8 mouse cellular contexts compared by ENCODE assay signal in genomic region chrX:12089353-12090081, GRCm38 (mm10).
DNase-seq lines count a peak whose midpoint lies in the region; ATAC-seq and TF ChIP-seq lines count a peak whose summit lies in the region.

No protein-coding gene starts in this region.

- H3K9ac ChIP-seq in intestine, embryonic 16.5 days (ENCODE audit: low read depth, low read length) = peak overlapping the region; percentile 80
- peak overlapping the region; percentile 17; the same call in 1 of the 2 replicates for H3K9ac ChIP-seq in liver, embryonic 13.5 days
- no peak overlapping the region for H3K9ac ChIP-seq in stomach, postnatal 0 days (ENCODE audit: low read length)

- no peaks in the 10 kb centered on the region for H3K9me3 ChIP-seq in intestine, embryonic 16.5 days (ENCODE audit: control insufficient read depth, low read length)
- H3K9me3 ChIP-seq in liver, embryonic 13.5 days (replicated peaks) = no peaks in the 10 kb centered on the region
- no peaks in the 10 kb centered on the region for H3K9me3 ChIP-seq in stomach, postnatal 0 days (ENCODE audit: control insufficient read depth, low read length)

- peaks cover 34% of the 10 kb centered on the region for H3K27me3 ChIP-seq in intestine, embryonic 16.5 days (replicated peaks; ENCODE audit: control insufficient read depth, insufficient read depth, low read length)
- peaks cover 100% of the 10 kb centered on the region for H3K27me3 ChIP-seq in liver, embryonic 13.5 days
- H3K27me3 ChIP-seq in stomach, postnatal 0 days (ENCODE audit: control insufficient read depth, insufficient read depth, low read length) = no peaks in the 10 kb centered on the region

- peak overlapping the region; percentile 67 for H3K4me3 ChIP-seq in brown adipose tissue, adult 24 weeks (ENCODE audit: insufficient read depth, low read depth, low read length)
- H3K4me3 ChIP-seq in intestine, embryonic 16.5 days (ENCODE audit: low read length) = peak overlapping the region; percentile 26
- H3K4me3 ChIP-seq in liver, embryonic 13.5 days (replicated peaks) = peak overlapping the region; percentile 63
- peak overlapping the region; percentile 2; the same call in 1 of the 2 replicates for H3K4me3 ChIP-seq in stomach, postnatal 0 days (ENCODE audit: low read depth, low read length)

- 7% methylated on average over 47 of the region's 52 CpGs for WGBS in intestine, embryonic 16.5 days
- WGBS in liver, embryonic 13.5 days (ENCODE audit: insufficient replicate concordance) = 4% methylated on average over 52 of the region's 52 CpGs
- WGBS in stomach, postnatal 0 days = 4% methylated on average over 35 of the region's 52 CpGs

- ATAC-seq in intestine, embryonic 16.5 days = peak; percentile 12; the same call in 1 of the 2 replicates
- ATAC-seq in liver, embryonic 13.5 days (ENCODE audit: low read depth) = no peak
- peak; percentile 50 for ATAC-seq in stomach, postnatal 0 days (ENCODE audit: low FRiP score, low TSS enrichment)

- H3K4me2 ChIP-seq in intestine, embryonic 16.5 days (ENCODE audit: low read depth, low read length) = peak overlapping the region; percentile 90
- peak overlapping the region; percentile 85 for H3K4me2 ChIP-seq in liver, embryonic 13.5 days
- peak overlapping the region; percentile 79 for H3K4me2 ChIP-seq in stomach, postnatal 0 days (replicated peaks; ENCODE audit: low read depth)

- H3K36me3 ChIP-seq in intestine, embryonic 16.5 days (ENCODE audit: control insufficient read depth, insufficient read depth, low read length) = no peaks in the 10 kb centered on the region
- H3K36me3 ChIP-seq in liver, embryonic 13.5 days = no peaks in the 10 kb centered on the region
- no peaks in the 10 kb centered on the region for H3K36me3 ChIP-seq in stomach, postnatal 0 days (ENCODE audit: control insufficient read depth, insufficient read depth, low read length)

- no peak for TF ChIP-seq EP300 in stomach, postnatal 0 days (optimal IDR thresholded peaks at IDR 0.05)

- peak; percentile 57 to 61 for DNase-seq in heart, adult 18-20 months
- DNase-seq in heart, adult 8-10 months (ENCODE audit: low spot score) = no peak
- DNase-seq in gastrocnemius, postnatal 25 days = peak; percentile 49
- peak; percentile 34 for DNase-seq in liver, embryonic 13.5 days
- peak; percentile 52 for DNase-seq in naive thymus-derived CD4-positive, alpha-beta T cell, adult 2 months (ENCODE audit: low read depth)
- DNase-seq in stomach, postnatal 0 days (ENCODE audit: low spot score) = peak; percentile 75

- H3K4me1 ChIP-seq in brown adipose tissue, adult 24 weeks (ENCODE audit: control insufficient read depth, insufficient read depth, insufficient read length, low read length) = peaks cover 2% of the 10 kb centered on the region; the same call in 1 of the 2 replicates
- peaks cover 25% of the 10 kb centered on the region for H3K4me1 ChIP-seq in intestine, embryonic 16.5 days (ENCODE audit: control insufficient read depth, insufficient read depth, low read length)
- peaks cover 61% of the 10 kb centered on the region for H3K4me1 ChIP-seq in liver, embryonic 13.5 days (replicated peaks)
- H3K4me1 ChIP-seq in stomach, postnatal 0 days (replicated peaks; ENCODE audit: control insufficient read depth, insufficient read depth) = no peaks in the 10 kb centered on the region

- TF ChIP-seq CTCF in stomach, postnatal 0 days (IDR thresholded peaks at IDR 0.05; ENCODE audit: low read depth) = no peak

- peak overlapping the region; percentile 81 for H3K27ac ChIP-seq in brown adipose tissue, adult 24 weeks (replicated peaks; ENCODE audit: low read depth, low read length)
- peak overlapping the region; percentile 97 for H3K27ac ChIP-seq in intestine, embryonic 16.5 days (ENCODE audit: low read length)
- H3K27ac ChIP-seq in liver, embryonic 13.5 days = no peak overlapping the region
- H3K27ac ChIP-seq in stomach, postnatal 0 days (replicated peaks) = peak overlapping the region; percentile 94

Comparison
In these comparisons a context has a peak if more than half of its experiments do, and no peak if none do; other contexts are left out.
1. H3K4me3 ChIP-seq: peak in every context shown above with its lines; median percentile 67 in brown adipose tissue, adult 24 weeks; 63 in liver, embryonic 13.5 days; 26 in intestine, embryonic 16.5 days; 2 in stomach, postnatal 0 days.